Mouse (Mus musculus) megakaryocyte, embryonic 14.5 days (primary cell): ENCODE results near the gene Eif2d.

Experiments used
- FLI1 ChIP-seq: IDR thresholded peaks from 2 replicates; pipeline ENCODE4 v1.6.1; 2012; ENCODE audit warnings: low read length, inconsistent platforms, mixed read lengths
- GATA1 ChIP-seq: IDR thresholded peaks from 3 replicates; pipeline ENCODE4 v1.6.1; 2012; ENCODE audit warnings: mixed read lengths, low read length, inconsistent platforms, borderline replicate concordance

- no peak for TF ChIP-seq GATA1
- TF ChIP-seq FLI1: no peak
Measured at GRCm38 (mm10) chr1:131146181-131146614, 6.8 kb upstream of the Eif2d start.
